Mouse (Mus musculus) stomach, postnatal 0 days (tissue): Measurements from ENCODE around the gene Slc25a1. TPM values are rescaled to one million over a fixed set of nuclear protein-coding genes. Genes with fewer than 3 reads are reported as not detected.

ENCODE experiments used
- ATAC-seq: fragments of 200-750 bp; cut with Nextera tagmentation; 2 replicates; pipeline ENCODE4 v1.8.0; 2017; ENCODE audit not compliant: low FRiP score, low TSS enrichment
- DNase-seq: peaks from one replicate; pipeline ENCODE4 v3.0.0-alpha.2; 2016; ENCODE audit warnings: low spot score
- H3K27ac ChIP-seq: fragments of 300-500 bp; sonication (generic); replicated peaks from 2 replicates; pipeline ENCODE4 v1.5.1; 2014; ENCODE audit warnings: mild to moderate bottlenecking, control low read depth
- H3K27me3 ChIP-seq: fragments of 300-500 bp; sonication (generic); 2 replicates; pipeline ENCODE4 v1.6.1; 2014; ENCODE audit warnings: low read length; ENCODE audit not compliant: control insufficient read depth, insufficient read depth
- H3K36me3 ChIP-seq: fragments of 300-500 bp; sonication (generic); 2 replicates; pipeline ENCODE4 v1.6.1; 2014; ENCODE audit warnings: low read length, mixed read lengths; ENCODE audit not compliant: control insufficient read depth, insufficient read depth
- H3K4me1 ChIP-seq: fragments of 300-500 bp; sonication (generic); replicated peaks from 2 replicates; pipeline ENCODE4 v1.6.1; 2014; ENCODE audit warnings: antibody characterized with exemption; ENCODE audit not compliant: control insufficient read depth, insufficient read depth
- H3K4me2 ChIP-seq: fragments of 300-500 bp; sonication (generic); replicated peaks from 2 replicates; pipeline ENCODE4 v1.6.1; 2014; ENCODE audit warnings: low read depth, mild to moderate bottlenecking, control low read depth, moderate library complexity
- H3K4me3 ChIP-seq: fragments of 300-500 bp; sonication (generic); 2 replicates; pipeline ENCODE4 v1.5.1; 2014; ENCODE audit warnings: low read depth, low read length, control low read depth
- H3K9ac ChIP-seq: fragments of 300-500 bp; sonication (generic); 2 replicates; pipeline ENCODE4 v1.6.1; 2014; ENCODE audit warnings: mild to moderate bottlenecking, low read length, control low read depth, mixed read lengths
- H3K9me3 ChIP-seq: fragments of 300-500 bp; sonication (generic); 2 replicates; pipeline ENCODE4 v1.6.1; 2016; ENCODE audit warnings: low read length; ENCODE audit not compliant: control insufficient read depth
- CTCF ChIP-seq: IDR thresholded peaks from 2 replicates; pipeline ENCODE4 v1.5.1; 2016; ENCODE audit warnings: antibody characterized with exemption, low read depth, mild to moderate bottlenecking, moderate library complexity
- EP300 ChIP-seq: optimal IDR thresholded peaks from 2 replicates; pipeline ENCODE3; 2016; ENCODE audit warnings: antibody characterized with exemption
- WGBS: fragments of 180-500 bp; shearing (Covaris S2); extraction: QIAGEN DNeasy Blood & Tissue Kit; methylation state at CpG from one replicate; pipeline ENCODE4 v1.1.7; 2014; 5-methylcytosine and 5-hydroxymethylcytosine counted together
- polyA plus RNA-seq: library from polyadenylated mRNA; unstranded; fragments of >200 nt; fragmentation: Nextera tagmentation; extraction: Ambion mirVana; gene quantifications from 2 replicates; pipeline ENCODE4 v1.2.1, GENCODE M21; 2015

Gene Slc25a1
- polyA plus RNA-seq, 1 experiment from 2014 or later: 219 TPM

GRCm38 (mm10) chr16:17949421-17949877, 21.4 kb upstream of the Slc25a1 start:
- Histone ChIP-seq H3K36me3 (no peaks in the 10 kb centered on the region), H3K9me3 (no peaks in the 10 kb centered on the region), H3K27me3 (no peaks in the 10 kb centered on the region), H3K27ac (no peak overlapping the region), H3K9ac (no peak overlapping the region), H3K4me1 (no peaks in the 10 kb centered on the region), H3K4me3 (no peak overlapping the region), H3K4me2 (no peak overlapping the region)
- 51% methylated on average over 2 of the region's 2 CpGs for WGBS
- no peak for DNase-seq
- TF ChIP-seq EP300 (no peak), CTCF (no peak)
- no peak for ATAC-seq

- peak; percentile 18 for DNase-seq
- Histone ChIP-seq H3K36me3 (no peaks in the 10 kb centered on the region), H3K27me3 (no peaks in the 10 kb centered on the region), H3K9me3 (no peaks in the 10 kb centered on the region), H3K4me1 (no peaks in the 10 kb centered on the region), H3K4me3 (no peak overlapping the region), H3K9ac (no peak overlapping the region), H3K27ac (no peak overlapping the region; the same call in 1 of the 2 replicates), H3K4me2 (no peak overlapping the region)
- 32% methylated on average over 7 of the region's 7 CpGs for WGBS
- TF ChIP-seq CTCF: no peak
- no peak for TF ChIP-seq EP300
- peak; percentile 65 for ATAC-seq
These were observed 17.2 kb upstream of the Slc25a1 start for GRCm38 (mm10) chr16:17945081-17945831.

GRCm38 (mm10) chr16:17943466-17943865, 15.4 kb upstream of the Slc25a1 start:
- ATAC-seq (no peak), DNase-seq (no peak)
- H3K36me3 ChIP-seq: no peaks in the 10 kb centered on the region
- H3K27ac ChIP-seq: no peak overlapping the region
- no peak for TF ChIP-seq CTCF
- no peak for TF ChIP-seq EP300
- no peak overlapping the region for H3K4me3 ChIP-seq
- H3K27me3 ChIP-seq: no peaks in the 10 kb centered on the region
- no peak overlapping the region for H3K4me2 ChIP-seq
- H3K4me1 ChIP-seq: no peaks in the 10 kb centered on the region
- H3K9ac ChIP-seq: no peak overlapping the region
- no peaks in the 10 kb centered on the region for H3K9me3 ChIP-seq
- WGBS: 59% methylated on average over 8 of the region's 8 CpGs

DNA sequence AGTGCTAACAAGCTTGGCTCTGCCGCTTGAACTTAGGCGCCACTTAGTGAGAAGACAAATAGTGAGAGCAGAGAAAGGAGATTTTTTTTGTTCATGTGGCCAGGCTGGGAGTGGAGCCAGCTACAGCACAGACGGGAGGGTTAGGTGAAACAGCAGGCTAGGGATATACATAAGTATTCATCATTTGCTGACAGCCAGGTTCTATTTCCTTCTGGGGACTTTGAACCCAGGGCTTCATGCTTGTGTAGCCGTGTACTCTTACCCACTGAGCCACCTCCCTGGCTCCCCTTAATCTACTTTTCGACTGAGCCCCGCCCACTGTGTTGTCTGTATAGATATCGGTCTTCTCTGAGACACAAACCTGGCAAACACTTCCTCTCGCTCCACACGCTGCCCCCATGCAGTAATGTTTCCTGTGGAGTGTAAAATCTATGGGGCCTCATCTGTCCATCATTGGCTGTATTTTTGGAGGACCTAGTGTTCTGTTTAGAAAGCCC, 11.3 kb upstream of the Slc25a1 start:
- DNase-seq (peak; percentile 74), ATAC-seq (peak; percentile 87)
- Histone ChIP-seq H3K36me3 (no peaks in the 10 kb centered on the region), H3K27ac (peak overlapping the region; percentile 83), H3K27me3 (no peaks in the 10 kb centered on the region), H3K4me3 (no peak overlapping the region), H3K9me3 (no peaks in the 10 kb centered on the region), H3K4me2 (peak overlapping the region; percentile 27; the same call in 1 of the 2 replicates), H3K4me1 (no peaks in the 10 kb centered on the region), H3K9ac (no peak overlapping the region)
- no peak for TF ChIP-seq EP300
- TF ChIP-seq CTCF: no peak
- WGBS: 21% methylated on average over 9 of the region's 9 CpGs

DNA sequence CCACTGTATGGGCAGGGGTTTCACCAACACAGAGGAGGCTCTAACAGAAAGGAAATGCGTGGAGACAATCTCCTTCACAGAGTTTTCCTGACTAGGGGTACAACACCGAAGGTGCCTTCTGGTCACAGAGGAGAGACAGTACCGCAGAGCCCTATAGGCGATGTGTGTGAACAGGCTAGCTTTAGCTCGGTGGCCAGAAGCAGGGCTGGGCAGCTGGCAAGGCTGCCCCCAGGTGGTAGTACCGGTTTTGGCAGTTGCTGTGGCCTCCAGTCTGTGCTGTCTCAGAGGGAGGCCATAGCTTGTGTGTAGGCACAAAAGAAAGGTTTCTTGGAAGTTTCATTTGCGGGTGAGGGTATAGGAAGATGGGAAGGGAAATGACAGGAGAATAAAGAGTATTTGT, 10.8 kb upstream of the Slc25a1 start:
- no peaks in the 10 kb centered on the region for H3K27me3 ChIP-seq
- H3K9me3 ChIP-seq: no peaks in the 10 kb centered on the region
- H3K4me2 ChIP-seq: peak overlapping the region; percentile 27; the same call in 1 of the 2 replicates
- H3K36me3 ChIP-seq: no peaks in the 10 kb centered on the region
- H3K4me3 ChIP-seq: no peak overlapping the region
- no peaks in the 10 kb centered on the region for H3K4me1 ChIP-seq
- WGBS: 7% methylated on average over 7 of the region's 7 CpGs
- H3K9ac ChIP-seq: 0 out of 2 replicates have a peak overlapping the region, but pooled peaks have one; percentile 13
- TF ChIP-seq EP300 (no peak), CTCF (peak; percentile 85)
- peak overlapping the region; percentile 83 for H3K27ac ChIP-seq
- peak; percentile 91 for DNase-seq
- peak; percentile 91 for ATAC-seq

DNA sequence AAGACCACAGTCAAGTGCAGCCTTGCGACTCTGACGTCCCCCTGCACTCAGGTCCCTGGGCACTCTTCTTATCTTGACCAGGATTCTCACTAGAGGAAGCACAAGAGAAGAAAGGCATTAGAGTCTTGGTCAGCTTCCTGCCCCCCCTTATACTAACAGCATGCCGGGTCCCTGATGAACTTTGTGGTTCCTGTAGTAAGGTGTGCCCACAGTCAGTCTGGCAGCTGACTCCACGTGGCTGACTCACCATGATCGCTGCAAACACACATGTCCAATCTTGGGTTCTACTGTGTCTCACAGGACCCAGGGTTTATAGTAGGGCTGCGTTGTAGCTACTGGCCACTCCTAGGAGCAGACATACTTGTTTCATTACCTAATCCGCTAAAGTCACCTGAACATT, 10.2 kb upstream of the Slc25a1 start:
- Histone ChIP-seq H3K36me3 (no peaks in the 10 kb centered on the region), H3K4me2 (no peak overlapping the region), H3K9ac (no peak overlapping the region; the same call in 1 of the 2 replicates), H3K9me3 (no peaks in the 10 kb centered on the region), H3K27me3 (no peaks in the 10 kb centered on the region), H3K4me3 (no peak overlapping the region), H3K27ac (peak overlapping the region; percentile 83), H3K4me1 (no peaks in the 10 kb centered on the region)
- TF ChIP-seq CTCF (no peak), EP300 (no peak)
- ATAC-seq (peak; percentile 87), DNase-seq (peak; percentile 79)
- 47% methylated on average over 7 of the region's 7 CpGs for WGBS
